Mouse (Mus musculus) C2C12 (cell line): ENCODE results near the gene Mcm8. TPM values are rescaled to one million over a fixed set of nuclear protein-coding genes. Genes with fewer than 3 reads are reported as not detected.
A peak's percentile ranks its signal among the peaks of the same experiment; 100 is the strongest.

ENCODE experiments used
- H3K27me3 ChIP-seq: one replicate; pipeline ENCODE4 v1.6.1; 2011; ENCODE audit not compliant: control insufficient read depth, insufficient read depth, insufficient read length
- H3K36me3 ChIP-seq: one replicate; pipeline ENCODE4 v1.6.1; 2011; ENCODE audit not compliant: control insufficient read depth, insufficient read depth
- H3K4me3 ChIP-seq: one replicate; pipeline ENCODE4 v1.5.1; 2011; ENCODE audit warnings: mild to moderate bottlenecking, control low read depth; ENCODE audit not compliant: poor library complexity, insufficient read depth, severe bottlenecking
- H3K79me2 ChIP-seq: one replicate; pipeline ENCODE4 v1.6.1; 2011; ENCODE audit not compliant: control insufficient read depth, insufficient read depth
- H3K79me3 ChIP-seq: one replicate; pipeline ENCODE4 v1.6.1; 2011; ENCODE audit warnings: low read depth, control low read depth
- H3ac ChIP-seq: one replicate; pipeline ENCODE3; 2011; ENCODE audit warnings: low read depth; ENCODE audit not compliant: control insufficient read depth, insufficient read length
- CEBPB ChIP-seq: IDR thresholded peaks from one replicate; pipeline ENCODE4 v1.6.1; 2011; ENCODE audit warnings: low read depth, mild to moderate bottlenecking, control low read depth, moderate library complexity
- CTCF ChIP-seq: IDR thresholded peaks from one replicate; pipeline ENCODE4 v1.5.1; 2011; ENCODE audit not compliant: control insufficient read depth, insufficient read depth, insufficient read length
- FOSL1 ChIP-seq: IDR thresholded peaks from one replicate; pipeline ENCODE4 v1.8.0; 2011; ENCODE audit warnings: mild to moderate bottlenecking, low read length; ENCODE audit not compliant: poor library complexity, insufficient read depth, severe bottlenecking
- MAX ChIP-seq: IDR thresholded peaks from one replicate; pipeline ENCODE4 v1.6.1; 2011; ENCODE audit warnings: mild to moderate bottlenecking, control low read depth
- MYOD1 ChIP-seq: IDR thresholded peaks from one replicate; pipeline ENCODE4 v1.6.1; 2011; ENCODE audit warnings: low read depth; ENCODE audit not compliant: control insufficient read depth, insufficient read length
- MYOG ChIP-seq: IDR thresholded peaks from one replicate; pipeline ENCODE4 v1.6.1; 2011; ENCODE audit not compliant: control insufficient read depth, insufficient read length; ENCODE audit errors: extremely low read depth
- USF1 ChIP-seq: IDR thresholded peaks from one replicate; pipeline ENCODE4 v1.6.1; 2011; ENCODE audit warnings: low read depth, mild to moderate bottlenecking, control low read depth, moderate library complexity
- polyA plus RNA-seq: library from polyadenylated mRNA; unstranded; fragments of >200 nt; fragmentation: generic; extraction: Trizol; gene quantifications from one replicate; pipeline ENCODE4 v1.2.1, GENCODE M21; 2012; ENCODE audit warnings: missing spikeins

The Mcm8 gene
- polyA plus RNA-seq, 1 experiment, result 2.8 TPM

DNA sequence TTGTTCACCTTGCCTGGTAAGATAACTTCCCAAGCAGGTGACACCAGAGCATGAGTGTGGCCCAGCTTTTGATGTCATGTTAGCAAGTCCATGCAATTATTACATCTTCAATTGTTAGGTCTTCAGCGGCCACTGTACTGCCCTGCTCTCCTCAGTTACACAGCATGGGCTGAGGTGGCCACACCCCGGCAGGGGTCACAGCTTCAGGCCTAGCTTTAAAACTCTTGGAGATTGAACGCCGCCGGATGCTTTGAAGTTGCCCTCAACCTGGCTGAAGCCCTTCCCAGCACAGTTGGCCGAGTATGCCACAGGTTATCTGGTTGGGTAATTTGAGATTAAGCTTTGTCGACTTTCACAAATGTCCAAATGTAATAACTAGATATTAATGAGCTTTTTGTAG lies 31.6 kb downstream of the Mcm8 start:
- H3K36me3 ChIP-seq, result peaks cover 24% of the 10 kb centered on the region
- H3ac ChIP-seq, result peak overlapping the region; percentile 67
- H3K4me3 ChIP-seq, result peak overlapping the region; percentile 79
- H3K27me3 ChIP-seq, result no peaks in the 10 kb centered on the region
- H3K79me2 ChIP-seq, result peaks cover 50% of the 10 kb centered on the region
- TF ChIP-seq MYOG, result no peak
- TF ChIP-seq USF1, result no peak
- no peak for TF ChIP-seq FOSL1
- no peak for TF ChIP-seq MAX
- no peak for TF ChIP-seq MYOD1
- TF ChIP-seq CEBPB, result no peak
- no peak for TF ChIP-seq CTCF
- H3K79me3 ChIP-seq, result peaks cover 21% of the 10 kb centered on the region

DNA sequence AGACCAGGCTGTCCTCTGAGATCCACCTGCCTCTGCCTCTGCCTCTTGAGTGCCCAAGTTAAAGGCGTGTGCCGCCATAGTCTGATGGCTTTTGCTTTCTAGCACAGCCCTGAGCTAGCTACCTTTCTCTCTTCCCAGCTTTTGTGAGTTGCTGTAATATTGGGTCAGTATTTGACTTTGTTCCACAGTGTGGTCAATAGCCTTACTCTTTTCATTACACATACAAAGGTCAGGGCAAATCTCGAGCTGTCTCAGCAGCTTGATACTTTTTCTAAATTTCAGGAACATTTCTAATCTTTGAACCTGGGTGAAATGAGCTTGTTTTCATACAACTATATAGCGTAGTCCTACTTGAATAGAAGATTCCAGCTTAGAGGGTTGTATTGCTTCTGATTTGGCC lies 32.4 kb downstream of the Mcm8 start:
- Histone ChIP-seq H3K79me2 (peaks cover 50% of the 10 kb centered on the region), H3K79me3 (peaks cover 21% of the 10 kb centered on the region), H3K27me3 (no peaks in the 10 kb centered on the region), H3K4me3 (no peak overlapping the region), H3K36me3 (peaks cover 17% of the 10 kb centered on the region), H3ac (no peak overlapping the region)
- TF ChIP-seq CTCF (no peak), MYOD1 (no peak), CEBPB (no peak), MYOG (no peak), FOSL1 (no peak), USF1 (no peak), MAX (no peak)

DNA sequence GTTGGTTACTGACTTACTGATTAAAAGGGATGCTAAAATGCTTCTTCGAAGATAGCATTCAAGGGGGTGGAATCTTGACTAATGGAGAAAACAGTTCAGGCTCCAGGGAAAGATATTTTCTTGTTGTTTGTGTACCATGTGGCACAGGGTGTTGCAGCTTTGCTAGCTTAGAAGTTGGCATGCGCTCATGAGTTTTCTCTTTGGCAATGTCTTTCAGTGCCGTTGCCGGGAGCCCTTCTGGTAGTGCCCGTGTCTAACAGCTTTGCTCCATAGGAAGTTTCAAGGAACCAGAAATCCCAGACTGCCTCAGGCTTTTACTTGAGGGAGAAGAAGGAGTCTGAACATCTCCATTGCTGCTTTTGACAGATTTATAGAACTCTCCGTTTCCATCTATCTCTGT lies 33.2 kb downstream of the Mcm8 start:
- Histone ChIP-seq H3K27me3 (no peaks in the 10 kb centered on the region), H3K36me3 (peaks cover 16% of the 10 kb centered on the region), H3K79me2 (peaks cover 53% of the 10 kb centered on the region), H3K79me3 (peaks cover 21% of the 10 kb centered on the region), H3ac (no peak overlapping the region), H3K4me3 (no peak overlapping the region)
- TF ChIP-seq MAX, result no peak
- no peak for TF ChIP-seq FOSL1
- TF ChIP-seq USF1, result no peak
- no peak for TF ChIP-seq CTCF
- TF ChIP-seq MYOD1, result no peak
- no peak for TF ChIP-seq CEBPB
- no peak for TF ChIP-seq MYOG

DNA sequence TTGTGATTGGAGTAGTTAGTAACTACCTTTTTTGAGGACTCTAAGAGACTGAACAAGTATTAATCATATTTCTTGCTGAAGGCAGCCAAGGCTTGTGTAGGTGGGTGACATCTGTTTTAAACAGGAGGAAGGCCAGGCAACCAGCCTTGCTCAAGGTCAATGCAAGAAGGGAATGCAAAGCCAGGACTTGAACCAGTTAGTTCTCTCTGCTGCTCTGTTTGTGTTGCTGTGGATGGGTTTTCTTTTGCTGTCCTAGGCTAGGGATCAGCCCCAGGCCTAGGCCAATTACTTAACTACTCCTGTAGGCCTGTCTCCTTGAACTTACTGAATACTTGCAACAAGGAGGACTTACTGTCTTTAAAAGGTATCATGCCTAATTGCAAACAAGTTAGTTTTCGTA lies 37.1 kb downstream of the Mcm8 start:
- peaks cover 21% of the 10 kb centered on the region for H3K79me3 ChIP-seq
- no peak overlapping the region for H3K4me3 ChIP-seq
- no peak overlapping the region for H3ac ChIP-seq
- TF ChIP-seq MAX (no peak), USF1 (no peak)
- no peaks in the 10 kb centered on the region for H3K27me3 ChIP-seq
- peaks cover 19% of the 10 kb centered on the region for H3K36me3 ChIP-seq
- H3K79me2 ChIP-seq, result peaks cover 64% of the 10 kb centered on the region

DNA sequence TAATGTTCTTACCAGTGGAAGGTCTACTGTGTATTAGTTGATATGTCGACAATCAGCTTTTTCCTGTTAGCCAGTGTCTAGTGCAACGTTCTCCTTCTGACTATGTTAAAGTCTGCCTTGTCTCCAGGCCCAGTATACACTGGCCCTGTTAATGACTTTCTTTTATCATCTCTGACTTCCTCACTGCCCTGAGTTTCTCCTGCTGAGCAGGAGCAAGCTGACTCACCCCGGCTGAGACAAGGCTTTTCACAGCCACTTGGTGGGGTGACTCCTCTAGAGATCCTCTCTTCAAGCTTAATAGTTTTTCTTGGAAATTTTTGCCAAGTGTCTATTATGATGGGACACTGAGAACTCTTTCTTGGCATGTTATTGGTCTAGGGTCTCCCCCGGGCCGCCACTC lies 40.4 kb downstream of the Mcm8 start:
- no peak for TF ChIP-seq CTCF
- TF ChIP-seq USF1, result no peak
- TF ChIP-seq MYOG, result no peak
- TF ChIP-seq FOSL1, result no peak
- TF ChIP-seq CEBPB, result no peak
- no peak for TF ChIP-seq MYOD1
- TF ChIP-seq MAX, result no peak
- Histone ChIP-seq H3K79me3 (peaks cover 21% of the 10 kb centered on the region), H3K36me3 (peaks cover 8% of the 10 kb centered on the region), H3K27me3 (no peaks in the 10 kb centered on the region), H3K79me2 (peaks cover 54% of the 10 kb centered on the region), H3ac (no peak overlapping the region), H3K4me3 (no peak overlapping the region)

DNA sequence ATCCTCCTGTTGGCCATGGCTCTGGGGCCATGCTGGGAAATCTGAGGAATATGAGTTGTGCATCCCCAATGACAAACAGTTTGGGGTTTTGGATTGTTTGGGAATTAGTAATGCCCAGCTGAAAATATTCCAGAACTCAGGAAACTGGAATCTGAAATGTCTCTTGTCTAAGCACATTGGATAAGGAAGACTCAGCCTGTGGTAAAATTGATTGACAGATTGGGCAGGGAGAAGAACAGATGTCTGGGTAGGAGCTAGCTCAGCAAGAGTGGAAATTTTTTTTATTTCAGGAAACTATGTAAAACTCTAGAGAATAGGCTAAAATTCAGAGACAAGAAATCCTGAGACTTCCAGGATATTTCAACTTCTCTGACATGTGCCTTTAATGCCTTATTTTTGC lies 44.5 kb downstream of the Mcm8 start:
- Histone ChIP-seq H3K27me3 (no peaks in the 10 kb centered on the region), H3K79me3 (peaks cover 17% of the 10 kb centered on the region), H3ac (no peak overlapping the region), H3K4me3 (no peak overlapping the region), H3K79me2 (peaks cover 39% of the 10 kb centered on the region), H3K36me3 (peaks cover 16% of the 10 kb centered on the region)
- TF ChIP-seq FOSL1 (no peak), MYOD1 (no peak), CEBPB (no peak), MAX (no peak), MYOG (no peak), USF1 (no peak), CTCF (no peak)
